Mouse (Mus musculus) midbrain, embryonic 11.5 days (tissue): ENCODE data around the gene Otub2. TPM values are rescaled to one million over a fixed set of nuclear protein-coding genes. Genes with fewer than 3 reads are reported as not detected.
A peak's percentile ranks its signal among the peaks of the same experiment; 100 is the strongest.

Experiments used
- ATAC-seq: fragments of 200-750 bp; cut with Nextera tagmentation; 2 replicates; pipeline ENCODE4 v1.8.0; 2017; ENCODE audit warnings: moderate TSS enrichment, moderate library complexity; ENCODE audit not compliant: low FRiP score
- DNase-seq: peaks from one replicate; pipeline ENCODE4 v3.0.0; 2015; ENCODE audit warnings: low spot score; ENCODE audit errors: missing footprints
- H3K27ac ChIP-seq: fragments of 300-500 bp; sonication (generic); 2 replicates; pipeline ENCODE4 v1.5.1; 2014; ENCODE audit warnings: low read depth, low read length
- H3K27me3 ChIP-seq: fragments of 300-500 bp; sonication (generic); 2 replicates; pipeline ENCODE4 v1.6.1; 2014; ENCODE audit warnings: mild to moderate bottlenecking, low read length, moderate library complexity, mixed read lengths; ENCODE audit not compliant: control insufficient read depth, insufficient read depth
- H3K36me3 ChIP-seq: fragments of 300-500 bp; sonication (generic); 2 replicates; pipeline ENCODE4 v1.6.1; 2014; ENCODE audit warnings: mild to moderate bottlenecking, low read length, moderate library complexity, mixed read lengths; ENCODE audit not compliant: control insufficient read depth, insufficient read depth
- H3K4me1 ChIP-seq: fragments of 300-500 bp; sonication (generic); 2 replicates; pipeline ENCODE4 v1.6.1; 2014; ENCODE audit warnings: low read length; ENCODE audit not compliant: control insufficient read depth, insufficient read depth
- H3K4me2 ChIP-seq: fragments of 300-500 bp; sonication (generic); 2 replicates; pipeline ENCODE4 v1.6.1; 2014; ENCODE audit warnings: mild to moderate bottlenecking, moderate library complexity
- H3K4me3 ChIP-seq: fragments of 300-500 bp; sonication (generic); 2 replicates; pipeline ENCODE4 v1.5.1; 2014; ENCODE audit warnings: low read depth, low read length
- H3K9ac ChIP-seq: fragments of 300-500 bp; sonication (generic); 2 replicates; pipeline ENCODE4 v1.6.1; 2014; ENCODE audit warnings: low read length
- H3K9me3 ChIP-seq: fragments of 300-500 bp; sonication (generic); 2 replicates; pipeline ENCODE4 v1.6.1; 2016; ENCODE audit warnings: low read length; ENCODE audit not compliant: control insufficient read depth
- WGBS: fragments of 180-500 bp; shearing (Covaris S2); extraction: QIAGEN DNeasy Blood & Tissue Kit; methylation state at CpG from one replicate; pipeline ENCODE4 v1.1.7; 2014; 5-methylcytosine and 5-hydroxymethylcytosine counted together
- polyA plus RNA-seq: library from polyadenylated mRNA; unstranded; fragments of >200 nt; fragmentation: Nextera tagmentation; extraction: Ambion mirVana; gene quantifications from 2 replicates; pipeline ENCODE4 v1.2.1, GENCODE M21; 2014

Otub2 gene
- polyA plus RNA-seq, 1 experiment from 2014 or later = 13.9 TPM

DNA sequence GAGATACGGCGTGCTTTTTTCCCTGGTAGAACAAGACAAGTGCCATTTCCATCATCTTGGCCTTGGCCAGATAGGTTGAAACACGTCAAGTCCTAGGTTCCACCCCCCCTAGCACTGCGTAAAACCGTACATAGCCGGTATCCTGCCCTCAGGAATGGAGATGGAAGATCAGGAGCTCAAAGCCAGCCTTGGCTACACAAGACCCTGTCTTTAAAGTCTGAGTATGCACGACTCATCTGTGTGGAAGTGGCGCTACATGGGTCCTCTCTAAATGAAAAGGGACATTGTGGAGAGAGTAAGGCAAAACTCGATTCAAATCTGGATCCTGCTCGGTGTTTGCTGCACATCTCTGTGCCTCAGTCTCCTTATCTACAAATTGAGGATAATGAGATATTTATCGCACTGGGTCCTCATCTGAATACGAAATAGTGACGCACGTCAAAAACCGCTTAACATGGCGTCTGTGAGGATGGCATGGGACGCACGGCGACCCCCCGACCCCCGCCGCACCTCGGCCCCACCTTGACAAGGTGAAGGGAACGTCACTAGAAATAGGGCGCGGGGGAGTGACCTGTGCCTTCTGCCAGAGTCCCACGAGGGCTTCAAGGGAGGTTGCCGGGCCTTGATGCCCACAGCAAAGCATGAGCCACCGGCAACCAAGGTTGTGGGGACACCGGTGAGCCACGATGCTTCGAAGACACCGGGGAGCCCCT lies 36.7 kb downstream of the Otub2 start:
- Histone ChIP-seq H3K27ac (no peak overlapping the region), H3K36me3 (peaks cover 9% of the 10 kb centered on the region; the same call in 1 of the 2 replicates), H3K4me2 (peak overlapping the region; percentile 80), H3K9me3 (no peaks in the 10 kb centered on the region), H3K9ac (peak overlapping the region; percentile 88), H3K4me3 (peak overlapping the region; percentile 96), H3K27me3 (no peaks in the 10 kb centered on the region), H3K4me1 (peaks cover 20% of the 10 kb centered on the region)
- 11% methylated on average over 33 of the region's 33 CpGs for WGBS
- DNase-seq = no peak
- no peak for ATAC-seq

- Histone ChIP-seq H3K36me3 (peaks cover 9% of the 10 kb centered on the region; the same call in 1 of the 2 replicates), H3K4me2 (peak within 1 kb of the TSS; percentile 80), H3K4me3 (peak within 1 kb of the TSS; percentile 96), H3K27ac (no peak within 1 kb of the TSS), H3K4me1 (peaks cover 20% of the 10 kb centered on the region), H3K9me3 (no peaks in the 10 kb centered on the region), H3K9ac (peak within 1 kb of the TSS; percentile 88), H3K27me3 (no peaks in the 10 kb centered on the region)
- DNase-seq = peak; percentile 100
- ATAC-seq = peak; percentile 100
- 2% methylated on average over 33 of the region's 33 CpGs for WGBS
Observed at GRCm38 (mm10) chr12:103425729-103426470, 37.4 kb downstream of the Otub2 start, which contains the start of gene Ddx24. Gene Ddx24, minus strand, starts transcription at chr12:103425830.

DNA sequence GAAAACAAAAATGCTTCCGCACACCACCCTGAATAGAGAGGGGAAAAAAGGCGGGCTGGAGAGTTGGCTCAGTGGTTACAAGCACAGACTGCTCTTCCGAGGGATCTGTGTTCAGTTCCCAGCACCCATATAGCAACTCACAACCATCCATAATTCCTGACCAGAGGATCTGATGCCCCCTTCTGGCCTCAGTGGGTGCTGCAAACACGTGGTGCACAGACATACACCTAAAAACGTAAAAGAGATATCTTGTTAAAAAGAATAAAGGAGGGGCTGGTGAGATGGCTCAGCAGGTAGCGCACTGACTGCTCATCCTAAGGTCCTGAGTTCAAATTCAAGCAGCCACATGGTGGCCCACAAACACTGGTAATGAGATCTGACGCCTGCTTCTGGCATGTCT lies 38.2 kb downstream of the Otub2 start:
- Histone ChIP-seq H3K27me3 (no peaks in the 10 kb centered on the region), H3K4me2 (no peak overlapping the region), H3K4me3 (no peak overlapping the region), H3K9me3 (no peaks in the 10 kb centered on the region), H3K4me1 (peaks cover 15% of the 10 kb centered on the region), H3K27ac (no peak overlapping the region), H3K36me3 (peaks cover 9% of the 10 kb centered on the region; the same call in 1 of the 2 replicates), H3K9ac (no peak overlapping the region)
- 88% methylated on average over 7 of the region's 7 CpGs for WGBS
- DNase-seq (no peak), ATAC-seq (no peak)

GRCm38 (mm10) chr12:103433430-103433829 lies 44.9 kb downstream of the Otub2 start:
- 86% methylated on average over 2 of the region's 2 CpGs for WGBS
- H3K9me3 ChIP-seq = no peaks in the 10 kb centered on the region
- DNase-seq (no peak), ATAC-seq (no peak)
- no peak overlapping the region for H3K4me2 ChIP-seq
- H3K9ac ChIP-seq = no peak overlapping the region
- H3K27ac ChIP-seq = no peak overlapping the region
- no peaks in the 10 kb centered on the region for H3K4me1 ChIP-seq
- no peak overlapping the region for H3K4me3 ChIP-seq
- H3K36me3 ChIP-seq = no peaks in the 10 kb centered on the region
- H3K27me3 ChIP-seq = no peaks in the 10 kb centered on the region

DNA sequence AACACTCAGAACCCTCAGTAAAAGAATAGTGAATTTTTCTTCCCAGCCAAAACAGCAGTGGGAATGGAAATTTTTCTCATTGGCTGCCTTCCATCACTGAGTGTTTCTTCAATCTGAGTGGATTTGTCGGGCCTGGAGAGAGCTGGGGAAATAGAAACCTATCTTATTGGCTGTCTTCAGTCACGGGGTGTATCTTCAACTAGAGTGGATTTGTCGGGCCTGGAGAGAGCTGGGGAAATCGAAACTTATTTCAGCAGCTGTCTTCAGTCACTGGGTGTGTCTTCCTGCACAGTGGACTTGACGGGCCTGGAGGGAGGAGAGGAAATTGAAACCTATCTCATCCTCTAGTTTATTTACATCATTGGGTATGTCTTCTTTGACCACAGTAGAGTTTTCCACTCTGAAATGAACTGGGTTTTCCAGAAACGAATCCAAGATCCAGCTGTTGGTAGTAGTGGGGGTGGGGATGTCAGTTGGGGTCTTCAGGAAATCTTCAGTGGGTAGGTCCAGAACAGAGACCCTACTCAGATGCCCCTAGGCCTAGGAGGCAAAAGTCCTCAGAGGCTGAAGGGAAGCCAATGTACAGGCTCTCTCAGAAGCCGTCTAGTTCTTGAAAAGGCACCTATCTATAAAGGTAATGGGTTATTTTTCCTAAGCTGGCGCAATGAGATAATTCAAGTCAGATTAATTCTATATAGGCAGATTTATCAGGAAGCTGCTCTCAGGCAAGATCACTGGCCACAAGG lies 45.7 kb downstream of the Otub2 start, which contains the start of gene Ifi27:
TSS of gene Ifi27 (plus strand) at position 226 of the 746 bp plus-strand sequence.
- WGBS = 79% methylated on average over 8 of the region's 8 CpGs
- Histone ChIP-seq H3K9ac (no peak within 1 kb of the TSS), H3K27ac (no peak within 1 kb of the TSS), H3K4me1 (no peaks in the 10 kb centered on the region), H3K4me2 (no peak within 1 kb of the TSS), H3K4me3 (no peak within 1 kb of the TSS), H3K9me3 (no peaks in the 10 kb centered on the region), H3K27me3 (no peaks in the 10 kb centered on the region), H3K36me3 (no peaks in the 10 kb centered on the region)
- DNase-seq (no peak), ATAC-seq (no peak)

- no peaks in the 10 kb centered on the region for H3K9me3 ChIP-seq
- no peak for ATAC-seq
- no peaks in the 10 kb centered on the region for H3K36me3 ChIP-seq
- no peaks in the 10 kb centered on the region for H3K27me3 ChIP-seq
- H3K9ac ChIP-seq = no peak overlapping the region
- DNase-seq = no peak
- H3K4me1 ChIP-seq = no peaks in the 10 kb centered on the region
- no peak overlapping the region for H3K27ac ChIP-seq
- H3K4me3 ChIP-seq = no peak overlapping the region
- H3K4me2 ChIP-seq = no peak overlapping the region
Observed at GRCm38 (mm10) chr12:103434861-103435260, 46.4 kb downstream of the Otub2 start.

DNA sequence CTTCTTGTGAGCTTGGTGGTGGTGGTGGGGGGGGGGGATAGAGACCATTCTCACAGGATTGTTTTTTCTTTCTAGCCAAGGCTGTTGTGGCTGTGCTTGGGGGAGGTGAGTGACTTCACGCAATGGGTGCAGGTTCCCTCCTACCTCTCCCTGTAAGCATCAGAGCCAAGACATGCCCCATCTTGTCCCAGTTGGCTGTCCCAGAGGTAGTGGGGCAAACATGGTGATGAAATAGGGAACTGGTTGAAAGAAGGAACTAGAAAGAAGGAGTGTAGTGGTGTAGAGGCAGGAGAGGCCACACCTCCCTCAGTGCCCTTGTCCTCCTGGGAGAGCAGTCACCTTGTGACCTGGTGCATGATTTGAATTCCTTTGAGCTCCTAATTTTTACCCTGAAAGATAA lies 49.1 kb downstream of the Otub2 start:
- no peak overlapping the region for H3K4me3 ChIP-seq
- H3K4me1 ChIP-seq = no peaks in the 10 kb centered on the region
- DNase-seq (no peak), ATAC-seq (no peak)
- H3K27ac ChIP-seq = no peak overlapping the region
- no peak overlapping the region for H3K4me2 ChIP-seq
- no peak overlapping the region for H3K9ac ChIP-seq
- WGBS = 83% methylated on average over 1 of the region's 1 CpGs
- no peaks in the 10 kb centered on the region for H3K36me3 ChIP-seq
- no peaks in the 10 kb centered on the region for H3K27me3 ChIP-seq
- H3K9me3 ChIP-seq = no peaks in the 10 kb centered on the region

- ATAC-seq (no peak), DNase-seq (no peak)
- H3K27ac ChIP-seq = no peak within 1 kb of the TSS
- no peak within 1 kb of the TSS for H3K4me3 ChIP-seq
- H3K27me3 ChIP-seq = no peaks in the 10 kb centered on the region
- H3K36me3 ChIP-seq = no peaks in the 10 kb centered on the region
- no peak within 1 kb of the TSS for H3K4me2 ChIP-seq
- no peaks in the 10 kb centered on the region for H3K9me3 ChIP-seq
- 44% methylated on average over 3 of the region's 3 CpGs for WGBS
- H3K4me1 ChIP-seq = no peaks in the 10 kb centered on the region
- H3K9ac ChIP-seq = no peak within 1 kb of the TSS
Observed at GRCm38 (mm10) chr12:103443524-103443923, 55.0 kb downstream of the Otub2 start, which contains the start of gene Ifi27l2a. Gene Ifi27l2a, minus strand, starts transcription at chr12:103443680.
